Mouse (Mus musculus) limb, embryonic 10.5 days (tissue): ENCODE results near the gene Cops6. TPM values are rescaled to one million over a fixed set of nuclear protein-coding genes. Genes with fewer than 3 reads are reported as not detected.
A peak's percentile ranks its signal among the peaks of the same experiment; 100 is the strongest.

Source experiments
- DNase-seq: peaks from one replicate; pipeline ENCODE4 v3.0.0-alpha.2; 2017; ENCODE audit warnings: low spot score
- H3K27ac ChIP-seq: fragments of 300-500 bp; sonication (generic); 2 replicates; pipeline ENCODE4 v1.5.1; 2016; ENCODE audit warnings: mild to moderate bottlenecking
- H3K27me3 ChIP-seq: fragments of 300-500 bp; sonication (generic); 2 replicates; pipeline ENCODE4 v1.6.1; 2016; ENCODE audit warnings: low read depth, mild to moderate bottlenecking; ENCODE audit not compliant: poor library complexity, severe bottlenecking
- H3K36me3 ChIP-seq: fragments of 300-500 bp; sonication (generic); 2 replicates; pipeline ENCODE4 v1.6.1; 2016; ENCODE audit warnings: mild to moderate bottlenecking, moderate library complexity
- H3K4me1 ChIP-seq: fragments of 300-500 bp; sonication (generic); 2 replicates; pipeline ENCODE4 v1.6.1; 2016
- H3K4me3 ChIP-seq: fragments of 300-500 bp; sonication (generic); 2 replicates; pipeline ENCODE4 v1.5.1; 2016; ENCODE audit warnings: mild to moderate bottlenecking, moderate library complexity
- H3K9me3 ChIP-seq: fragments of 300-500 bp; sonication (generic); replicated peaks from 2 replicates; pipeline ENCODE4 v1.6.1; 2016; ENCODE audit warnings: mild to moderate bottlenecking
- WGBS: fragments of 180-500 bp; shearing (Covaris S2); methylation state at CpG from one replicate; pipeline ENCODE4 v1.1.7; 2016; 5-methylcytosine and 5-hydroxymethylcytosine counted together
- microRNA counts: library from miRNA; unstranded; fragments of <30 nt; microRNA quantifications from one replicate; lab custom pipeline; 2017
- microRNA-seq: library from miRNA; unstranded; fragments of <30 nt; microRNA quantifications from one replicate; pipeline ENCODE4, GENCODE M21; 2017
- polyA plus RNA-seq: library from polyadenylated mRNA; unstranded; fragments of >200 nt; fragmentation: Nextera tagmentation; extraction: Ambion mirVana; gene quantifications from 2 replicates; pipeline ENCODE4 v1.2.1, GENCODE M21; 2016

Cops6 gene
- polyA plus RNA-seq, 1 experiment from 2014 or later, result 386 TPM

DNA sequence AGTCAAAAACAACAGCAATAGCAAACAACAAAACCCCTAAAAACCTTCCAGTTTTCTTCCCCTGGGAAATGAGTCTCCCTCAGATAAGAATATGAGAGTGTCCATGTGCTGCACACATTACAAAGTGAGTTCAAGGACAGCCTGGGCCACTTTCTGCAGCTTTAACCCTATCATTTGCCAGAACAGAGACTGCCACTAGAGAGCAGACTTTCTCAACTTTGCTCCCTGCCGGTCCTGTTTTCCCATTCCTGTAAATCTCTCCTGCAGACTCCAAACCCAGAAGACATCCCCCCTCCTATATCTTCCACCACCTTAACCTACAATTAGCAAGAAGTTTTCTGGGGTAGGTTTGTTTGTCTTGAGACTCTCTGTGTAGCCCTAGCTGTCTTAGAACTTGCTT is 38.7 kb downstream of the Cops6 start:
- Histone ChIP-seq H3K27me3 (no peaks in the 10 kb centered on the region), H3K4me1 (peaks cover 9% of the 10 kb centered on the region), H3K27ac (no peak overlapping the region), H3K36me3 (no peaks in the 10 kb centered on the region), H3K4me3 (no peak overlapping the region), H3K9me3 (peaks cover under 1% of the 10 kb centered on the region; the same call in 1 of the 2 replicates)
- 24% methylated on average over 1 of the region's 1 CpGs for WGBS
- no peak for DNase-seq

GRCm38 (mm10) chr5:138202086-138202485 is 41.2 kb downstream of the Cops6 start:
- Histone ChIP-seq H3K36me3 (no peaks in the 10 kb centered on the region), H3K27me3 (no peaks in the 10 kb centered on the region), H3K4me3 (no peak overlapping the region), H3K4me1 (no peaks in the 10 kb centered on the region), H3K27ac (no peak overlapping the region), H3K9me3 (peaks cover 2% of the 10 kb centered on the region; the same call in 1 of the 2 replicates)
- no peak for DNase-seq
- 89% methylated on average over 3 of the region's 3 CpGs for WGBS

GRCm38 (mm10) chr5:138207253-138207652 is 46.4 kb downstream of the Cops6 start:
- 93% methylated on average over 1 of the region's 1 CpGs for WGBS
- H3K4me1 ChIP-seq, result no peaks in the 10 kb centered on the region
- H3K36me3 ChIP-seq, result no peaks in the 10 kb centered on the region
- H3K4me3 ChIP-seq, result no peak overlapping the region
- DNase-seq, result no peak
- H3K9me3 ChIP-seq, result peaks cover 2% of the 10 kb centered on the region; the same call in 1 of the 2 replicates
- H3K27ac ChIP-seq, result no peak overlapping the region
- no peaks in the 10 kb centered on the region for H3K27me3 ChIP-seq

- peaks cover 2% of the 10 kb centered on the region; the same call in 1 of the 2 replicates for H3K9me3 ChIP-seq
- H3K36me3 ChIP-seq, result no peaks in the 10 kb centered on the region
- H3K4me1 ChIP-seq, result no peaks in the 10 kb centered on the region
- no peak overlapping the region for H3K27ac ChIP-seq
- H3K4me3 ChIP-seq, result no peak overlapping the region
- H3K27me3 ChIP-seq, result no peaks in the 10 kb centered on the region
- 91% methylated on average over 4 of the region's 4 CpGs for WGBS
- DNase-seq, result no peak
These were observed 47.0 kb downstream of the Cops6 start for GRCm38 (mm10) chr5:138207873-138208272.

MicroRNAs within 50 kb of the gene (microRNA counts, 519-probe panel; counts per million panel counts)
- microRNA mmu-miR-106b (lab: Ali Mortazavi, UCI) (6,015 counts per million, percentile 93 among the panel's probes with 10 or more counts), microRNA mmu-miR-25 (lab: Ali Mortazavi, UCI) (8,164 counts per million, percentile 99 among the panel's probes with 10 or more counts), microRNA mmu-miR-93 (lab: Ali Mortazavi, UCI) (6,555 counts per million, percentile 96 among the panel's probes with 10 or more counts)

Small RNA genes lying within 50 kb of the gene (microRNA-seq; reads per million reads assigned to microRNA genes)
- gene Mir106b (9,678 reads per million, percentile 95 among the genes with 10 or more reads in this experiment), gene Mir25 (901 reads per million, percentile 72 among the genes with 10 or more reads in this experiment), gene Mir93 (15,149 reads per million, percentile 96 among the genes with 10 or more reads in this experiment)

Other genes starting within 250 kb of the Cops6 start
- gene Cyp3a13, start 239.5 kb upstream of the Cops6 start, polyA plus RNA-seq, result not detected in 2 replicates
- 0.04 TPM in 1 of 2 replicates, not detected in the other for gene Gjc3, start 198.0 kb upstream of the Cops6 start, polyA plus RNA-seq
- gene Azgp1, start 179.6 kb upstream of the Cops6 start, polyA plus RNA-seq, result not detected in 2 replicates
- gene Smok3a, start 139.8 kb upstream of the Cops6 start, polyA plus RNA-seq, result not detected in 2 replicates
- not detected in 2 replicates for gene Smok3b, start 139.6 kb upstream of the Cops6 start, polyA plus RNA-seq
- not detected in 2 replicates for gene Smok3c, start 107.9 kb upstream of the Cops6 start, polyA plus RNA-seq
- 24.5 and 29.4 TPM in 2 replicates for gene Zkscan1, start 76.0 kb upstream of the Cops6 start, polyA plus RNA-seq
- 87.1 and 97.2 TPM in 2 replicates for gene Zscan21, start 44.2 kb upstream of the Cops6 start, polyA plus RNA-seq
- 29.7 and 36.3 TPM in 2 replicates for gene Zfp113, start 5.3 kb upstream of the Cops6 start, polyA plus RNA-seq
- 26.4 and 32.0 TPM in 2 replicates for gene Ap4m1, start 10.9 kb downstream of the Cops6 start, polyA plus RNA-seq
- gene Mcm7, start 11.4 kb downstream of the Cops6 start, polyA plus RNA-seq, result 384 and 399 TPM in 2 replicates
- 133 and 145 TPM in 2 replicates for gene Taf6, start 26.4 kb downstream of the Cops6 start, polyA plus RNA-seq
- 54.6 and 60.4 TPM in 2 replicates for gene Cnpy4, start 26.4 kb downstream of the Cops6 start, polyA plus RNA-seq
- gene Mblac1, start 33.2 kb downstream of the Cops6 start, polyA plus RNA-seq, result 6.6 and 9.5 TPM in 2 replicates
- not detected in 2 replicates for gene Nxpe5, start 64.8 kb downstream of the Cops6 start, polyA plus RNA-seq
- gene Lamtor4, start 94.4 kb downstream of the Cops6 start, polyA plus RNA-seq, result 35.4 and 39.7 TPM in 2 replicates
- 5.4 and 6.3 TPM in 2 replicates for gene BC037034, start 103.0 kb downstream of the Cops6 start, polyA plus RNA-seq
- 3.3 and 3.7 TPM in 2 replicates for gene Gal3st4, start 111.8 kb downstream of the Cops6 start, polyA plus RNA-seq
- gene Gm43720, start 118.9 kb downstream of the Cops6 start, polyA plus RNA-seq, result 0.08 and 0.18 TPM in 2 replicates
- 36.5 and 54.3 TPM in 2 replicates for gene Gpc2, start 118.9 kb downstream of the Cops6 start, polyA plus RNA-seq
- 4.7 and 6.7 TPM in 2 replicates for gene Stag3, start 119.2 kb downstream of the Cops6 start, polyA plus RNA-seq
- gene Pvrig, start 180.9 kb downstream of the Cops6 start, polyA plus RNA-seq, result not detected in 2 replicates